Mouse (Mus musculus) heart, adult 2 months (tissue): Measurements from ENCODE around the gene Ephb2. TPM values are rescaled to one million over a fixed set of nuclear protein-coding genes. Genes with fewer than 3 reads are reported as not detected.

ENCODE experiments used
- DNase-seq, 2 experiments: peaks; one replicate each; pipeline ENCODE4 v3.0.0; 2021
- H3K27ac ChIP-seq: fragments of 200-600 bp; 2 replicates; pipeline ENCODE4 v1.8.1; 2022
- H3K27me3 ChIP-seq: fragments of 200-500 bp; 2 replicates; pipeline ENCODE4 v1.6.1; 2012; ENCODE audit warnings: mild to moderate bottlenecking, low read length, inconsistent platforms, mixed read lengths; ENCODE audit not compliant: control insufficient read depth, insufficient read depth
- H3K36me3 ChIP-seq: fragments of 200-500 bp; 2 replicates; pipeline ENCODE4 v1.6.1; 2012; ENCODE audit warnings: low read length, inconsistent platforms; ENCODE audit not compliant: control insufficient read depth, insufficient read depth
- H3K4me1 ChIP-seq: fragments of 200-500 bp; 2 replicates; pipeline ENCODE4 v1.6.1; 2011; ENCODE audit warnings: low read length; ENCODE audit not compliant: control insufficient read depth, insufficient read depth
- H3K4me3 ChIP-seq: fragments of 200-600 bp; 2 replicates; pipeline ENCODE4 v1.8.1; 2022
- H3K79me2 ChIP-seq: fragments of 200-500 bp; replicated peaks from 2 replicates; pipeline ENCODE4 v1.6.1; 2012; ENCODE audit warnings: mild to moderate bottlenecking, inconsistent platforms, low read length, moderate library complexity, mixed read lengths; ENCODE audit not compliant: control insufficient read depth, insufficient read depth
- H3K9ac ChIP-seq: fragments of 200-500 bp; 2 replicates; pipeline ENCODE4 v1.6.1; 2012; ENCODE audit warnings: low read depth, mild to moderate bottlenecking, control low read depth, inconsistent platforms, low read length, mixed read lengths
- CTCF ChIP-seq: fragments of 200-600 bp; IDR thresholded peaks from 2 replicates; pipeline ENCODE4 v1.8.1; 2022; ENCODE audit warnings: antibody characterized with exemption, mild to moderate bottlenecking, moderate library complexity
- EP300 ChIP-seq: fragments of 200-500 bp; IDR thresholded peaks from 2 replicates; pipeline ENCODE4 v1.6.1; 2011; ENCODE audit warnings: low read depth, low read length, control low read depth; ENCODE audit not compliant: insufficient read depth
- POLR2A ChIP-seq: fragments of 200-500 bp; IDR thresholded peaks from 2 replicates; pipeline ENCODE4 v1.6.1; 2011; ENCODE audit warnings: mild to moderate bottlenecking, low read depth, low read length, control low read depth; ENCODE audit not compliant: insufficient read depth
- WGBS: fragments of 180-500 bp; shearing (Covaris S2); methylation state at CpG from one replicate; pipeline ENCODE4 v1.1.7; 2018; 5-methylcytosine and 5-hydroxymethylcytosine counted together
- intact Hi-C: fragments of 180-260 bp; cut with DNase I; formaldehyde crosslinking; loops from one replicate; pipeline ENCODE4 v1.15.1; 2025
- polyA plus RNA-seq: library from polyadenylated mRNA; depleted of rRNA; stranded (reverse); fragments of >200 nt; gene quantifications from 2 replicates; pipeline ENCODE4 v1.2.3, GENCODE M21; 2012
- total RNA-seq, 2 experiments: library from RNA; stranded (reverse); gene quantifications; 2 replicates each; pipeline ENCODE4 v1.2.3; 2021

Ephb2 gene
- total and polyA plus RNA-seq, 3 experiments = 0.73 to 0.96 (median 0.77) TPM

GRCm38 (mm10) chr4:136867690-136868345 lies 32.0 kb upstream of the Ephb2 start:
- H3K4me3 ChIP-seq = no peak overlapping the region
- H3K36me3 ChIP-seq = no peaks in the 10 kb centered on the region
- H3K27ac ChIP-seq = no peak overlapping the region
- no peak for DNase-seq
- WGBS = 22% methylated on average over 11 of the region's 12 CpGs
- H3K9ac ChIP-seq = no peak overlapping the region
- TF ChIP-seq CTCF (no peak), POLR2A (no peak), EP300 (no peak)
- H3K79me2 ChIP-seq = no peaks in the 10 kb centered on the region
- H3K27me3 ChIP-seq = no peaks in the 10 kb centered on the region; the same call in 1 of the 2 replicates
- intact Hi-C loops = no loop called here
- H3K4me1 ChIP-seq = no peaks in the 10 kb centered on the region

- no peak overlapping the region for H3K4me3 ChIP-seq
- no peaks in the 10 kb centered on the region for H3K36me3 ChIP-seq
- H3K9ac ChIP-seq = no peak overlapping the region
- H3K27me3 ChIP-seq = no peaks in the 10 kb centered on the region; the same call in 1 of the 2 replicates
- no peaks in the 10 kb centered on the region for H3K4me1 ChIP-seq
- TF ChIP-seq POLR2A (no peak), CTCF (no peak), EP300 (no peak)
- H3K27ac ChIP-seq = no peak overlapping the region
- DNase-seq = no peak
- 65% methylated on average over 5 of the region's 5 CpGs for WGBS
- no peaks in the 10 kb centered on the region for H3K79me2 ChIP-seq
- intact Hi-C loops = no loop called here
These were observed 29.7 kb upstream of the Ephb2 start for GRCm38 (mm10) chr4:136865531-136865930.

GRCm38 (mm10) chr4:136864751-136865470 lies 29.1 kb upstream of the Ephb2 start:
- intact Hi-C loops = no loop called here
- no peak overlapping the region for H3K9ac ChIP-seq
- H3K4me1 ChIP-seq = no peaks in the 10 kb centered on the region
- H3K36me3 ChIP-seq = no peaks in the 10 kb centered on the region
- H3K79me2 ChIP-seq = no peaks in the 10 kb centered on the region
- 21% methylated on average over 15 of the region's 15 CpGs for WGBS
- TF ChIP-seq POLR2A = no peak
- no peak for TF ChIP-seq EP300
- TF ChIP-seq CTCF = no peak
- H3K27ac ChIP-seq = no peak overlapping the region
- no peaks in the 10 kb centered on the region; the same call in 1 of the 2 replicates for H3K27me3 ChIP-seq
- no peak overlapping the region for H3K4me3 ChIP-seq
- DNase-seq = no peak

- Histone ChIP-seq H3K9ac (no peak overlapping the region), H3K4me3 (no peak overlapping the region), H3K79me2 (no peaks in the 10 kb centered on the region), H3K4me1 (no peaks in the 10 kb centered on the region), H3K27ac (no peak overlapping the region), H3K36me3 (no peaks in the 10 kb centered on the region), H3K27me3 (no peaks in the 10 kb centered on the region)
- DNase-seq = no peak
- intact Hi-C loops = no loop called here
- 25% methylated on average over 9 of the region's 9 CpGs for WGBS
- TF ChIP-seq CTCF (no peak), POLR2A (no peak), EP300 (no peak)
These were observed 27.7 kb upstream of the Ephb2 start for GRCm38 (mm10) chr4:136863517-136863916.

GRCm38 (mm10) chr4:136862411-136862810 lies 26.6 kb upstream of the Ephb2 start:
- TF ChIP-seq CTCF (no peak), POLR2A (no peak), EP300 (no peak)
- 50% methylated on average over 2 of the region's 2 CpGs for WGBS
- Histone ChIP-seq H3K4me3 (no peak overlapping the region), H3K36me3 (no peaks in the 10 kb centered on the region), H3K9ac (no peak overlapping the region), H3K4me1 (no peaks in the 10 kb centered on the region), H3K27me3 (no peaks in the 10 kb centered on the region; the same call in 1 of the 2 replicates), H3K79me2 (no peaks in the 10 kb centered on the region), H3K27ac (no peak overlapping the region)
- intact Hi-C loops = no loop called here
- no peak for DNase-seq

GRCm38 (mm10) chr4:136861806-136862205 lies 26.0 kb upstream of the Ephb2 start:
- Histone ChIP-seq H3K4me3 (no peak overlapping the region), H3K27ac (no peak overlapping the region), H3K9ac (no peak overlapping the region), H3K79me2 (no peaks in the 10 kb centered on the region), H3K27me3 (no peaks in the 10 kb centered on the region; the same call in 1 of the 2 replicates), H3K4me1 (no peaks in the 10 kb centered on the region), H3K36me3 (no peaks in the 10 kb centered on the region)
- no peak for DNase-seq
- intact Hi-C loops = no loop called here
- 9% methylated on average over 17 of the region's 17 CpGs for WGBS
- TF ChIP-seq POLR2A (no peak), CTCF (no peak), EP300 (no peak)
